Mouse (Mus musculus): Measurements from ENCODE around the gene Npr1.

GRCm38 (mm10) chr3:90408721-90409120 lies 56.9 kb downstream of the Npr1 start:
- TF ChIP-seq POLR2A (IDR thresholded peaks at IDR 0.05; ENCODE audit: control insufficient read depth, low read depth, low read length), result no peak
- TF ChIP-seq CTCF (IDR thresholded peaks at IDR 0.05; ENCODE audit: control insufficient read depth, insufficient read depth, insufficient replicate concordance, low read depth, low read length), result no peak

All from testis, adult 2 months (tissue).